Mouse (Mus musculus): ENCODE measurements around the gene Tspan4. TPM values are rescaled to one million over a fixed set of nuclear protein-coding genes. Genes with fewer than 3 reads are reported as not detected.

Tspan4 gene
- polyA plus RNA-seq, 1 experiment from 2014 or later, result 34.2 TPM

DNA sequence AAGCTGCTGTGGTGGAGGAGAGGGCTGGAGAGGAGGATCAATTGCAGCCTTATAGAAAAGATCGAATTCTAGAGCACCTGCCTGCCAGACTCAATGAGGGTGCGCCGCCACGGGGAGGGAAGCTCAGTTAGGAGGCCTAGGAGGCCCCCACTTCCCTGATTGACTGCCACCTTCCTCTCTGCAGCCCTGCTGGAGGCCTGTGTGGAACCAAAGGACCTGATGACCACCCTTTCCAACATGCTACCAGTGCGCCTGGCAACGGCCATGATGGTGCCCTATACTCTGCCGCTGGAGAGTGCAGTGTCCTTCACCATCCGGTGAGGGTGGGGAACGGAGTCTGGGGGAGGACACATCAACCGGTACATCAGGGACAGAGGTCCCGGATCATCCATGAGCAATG, 16.4 kb upstream of the Tspan4 start:
- H3K9me3 ChIP-seq, result no peaks in the 10 kb centered on the region
- peaks cover 40% of the 10 kb centered on the region for H3K4me1 ChIP-seq
- H3K27ac ChIP-seq (replicated peaks), result no peak overlapping the region
- H3K4me3 ChIP-seq, result no peak overlapping the region
- peaks cover 14% of the 10 kb centered on the region for H3K36me3 ChIP-seq (replicated peaks)
- 89% methylated on average over 11 of the region's 11 CpGs for WGBS
- peaks cover 75% of the 10 kb centered on the region for H3K27me3 ChIP-seq (replicated peaks; ENCODE audit: low read depth, poor library complexity, severe bottlenecking)
- DNase-seq (ENCODE audit: low spot score), result no peak

DNA sequence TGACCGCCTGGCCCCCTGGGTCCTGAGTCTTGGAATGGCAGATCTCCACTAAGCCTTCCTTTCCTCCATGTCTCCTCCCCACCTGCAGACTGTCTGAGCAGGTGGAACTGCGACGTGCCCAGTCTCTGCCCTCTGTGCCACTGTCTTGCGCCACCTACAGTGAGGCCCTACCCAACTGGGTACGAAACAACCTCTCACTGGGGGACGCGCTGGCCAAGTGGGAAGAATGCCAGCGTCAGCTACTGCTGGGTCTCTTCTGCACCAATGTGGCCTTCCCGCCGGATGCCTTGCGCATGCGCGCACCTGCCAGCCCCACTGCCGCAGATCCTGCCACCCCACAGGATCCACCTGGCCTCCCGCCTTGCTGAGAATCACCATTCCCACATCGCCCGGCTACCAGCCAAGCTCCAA, 15.7 kb upstream of the Tspan4 start:
- Histone ChIP-seq H3K4me3 (no peak overlapping the region), H3K27me3 (replicated peaks; ENCODE audit: low read depth, poor library complexity, severe bottlenecking) (peaks cover 82% of the 10 kb centered on the region), H3K4me1 (peaks cover 46% of the 10 kb centered on the region), H3K9me3 (no peaks in the 10 kb centered on the region), H3K36me3 (replicated peaks) (peaks cover 14% of the 10 kb centered on the region), H3K27ac (replicated peaks) (no peak overlapping the region)
- 88% methylated on average over 17 of the region's 17 CpGs for WGBS
- no peak for DNase-seq (ENCODE audit: low spot score)

DNA sequence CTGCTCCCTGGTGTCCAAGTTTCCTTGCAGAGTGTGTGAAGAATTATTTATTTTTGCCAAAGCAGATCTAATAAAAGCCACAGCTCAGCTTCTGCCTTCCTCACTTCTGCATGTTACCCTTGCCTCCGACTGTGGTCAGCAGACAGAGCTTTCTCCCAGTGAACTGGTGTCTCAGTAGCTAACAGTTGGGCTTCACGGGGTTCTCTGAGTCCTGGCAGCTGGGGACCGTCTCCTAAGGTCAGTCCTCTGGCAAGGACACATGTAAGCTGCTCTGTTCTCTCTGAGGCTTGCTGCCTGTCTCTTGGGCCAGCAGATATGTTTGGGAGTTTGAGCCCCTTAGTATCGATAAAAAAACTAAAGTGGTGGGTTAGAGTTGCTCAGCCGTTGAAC, 15.0 kb upstream of the Tspan4 start:
- H3K9me3 ChIP-seq, result no peaks in the 10 kb centered on the region
- WGBS, result 73% methylated on average over 5 of the region's 5 CpGs
- H3K4me3 ChIP-seq, result no peak overlapping the region
- peaks cover 89% of the 10 kb centered on the region for H3K27me3 ChIP-seq (replicated peaks; ENCODE audit: low read depth, poor library complexity, severe bottlenecking)
- no peak for DNase-seq (ENCODE audit: low spot score)
- H3K4me1 ChIP-seq, result peaks cover 46% of the 10 kb centered on the region
- H3K36me3 ChIP-seq (replicated peaks), result peaks cover 14% of the 10 kb centered on the region
- H3K27ac ChIP-seq (replicated peaks), result no peak overlapping the region

DNA sequence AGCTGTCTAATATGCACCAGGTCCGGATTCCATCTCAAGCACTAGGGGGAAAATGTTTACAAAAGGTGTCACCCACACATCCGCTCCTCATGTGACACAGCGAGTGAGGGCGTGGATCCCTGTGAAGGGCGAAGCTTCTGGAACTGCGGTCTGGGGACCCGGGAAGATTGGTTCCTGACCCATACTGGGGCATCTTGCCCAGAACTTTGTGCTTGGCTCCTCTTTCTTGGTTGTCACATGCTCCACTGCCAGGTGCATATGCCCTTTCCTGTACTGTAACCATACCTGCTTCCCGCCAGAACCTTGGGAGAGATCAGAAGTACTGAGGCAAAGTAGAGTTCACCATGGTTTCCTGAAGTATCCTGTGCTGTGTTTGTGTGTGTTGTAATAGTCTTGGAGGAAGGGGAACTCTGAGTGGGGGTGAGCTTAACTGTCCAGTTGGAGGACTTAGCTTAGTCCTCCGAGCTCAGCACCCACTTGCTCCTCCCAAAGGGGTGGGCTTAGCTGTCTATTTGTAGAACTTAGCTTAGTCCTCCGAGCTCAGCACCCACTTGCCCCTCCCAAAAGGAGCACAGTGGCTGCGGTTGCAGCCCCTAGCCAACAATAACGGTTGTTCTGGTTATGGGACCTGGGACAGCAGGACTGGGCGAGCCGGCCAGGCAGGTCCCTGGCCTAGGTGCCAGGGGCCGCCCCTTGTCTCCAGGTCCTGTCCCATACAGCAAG, 14.5 kb upstream of the Tspan4 start, which contains the start of gene Cracr2b:
TSS of gene Cracr2b (plus strand) at position 704 of the 723 bp plus-strand sequence.
- WGBS, result 71% methylated on average over 15 of the region's 15 CpGs
- H3K9me3 ChIP-seq, result no peaks in the 10 kb centered on the region

DNA sequence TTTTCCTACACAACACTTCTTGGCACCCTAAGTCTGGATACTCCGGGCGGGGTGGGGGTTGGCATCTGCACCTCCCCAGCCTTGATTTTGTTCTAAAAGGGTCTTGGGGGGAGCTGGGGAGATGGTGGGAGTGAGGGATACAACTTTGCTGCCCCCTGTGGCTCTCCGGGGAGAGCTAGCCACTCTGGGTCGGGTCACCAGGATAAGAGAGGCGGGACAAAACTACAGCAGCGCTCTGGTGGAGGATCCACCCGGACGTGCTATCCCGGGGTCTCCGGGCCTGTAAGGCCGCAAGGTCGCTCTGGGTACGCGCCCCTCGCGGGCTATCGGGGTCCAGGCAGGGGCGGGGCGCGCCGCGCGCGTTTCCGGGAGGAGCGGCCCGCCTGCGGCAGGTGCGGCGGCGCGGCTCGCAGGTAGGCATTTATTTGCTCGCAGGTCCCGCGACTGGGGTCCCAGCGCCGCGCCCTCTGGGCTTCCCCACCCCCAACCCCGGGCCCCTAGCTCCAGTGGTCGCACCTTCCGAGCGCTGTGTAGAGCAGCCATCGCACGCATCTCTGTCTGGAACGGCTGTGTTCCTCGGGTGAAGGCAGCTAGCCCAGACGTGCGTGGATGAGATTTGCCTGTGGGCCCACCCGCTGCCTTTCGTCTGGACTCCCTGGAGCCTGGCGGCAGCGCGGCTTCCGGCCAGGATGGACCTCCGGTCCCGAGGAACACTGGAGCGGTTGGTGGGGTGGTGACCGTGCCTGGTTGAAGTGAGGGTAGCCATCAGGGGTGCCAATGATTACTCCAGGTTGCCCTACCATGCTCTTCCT, 13.3 kb upstream of the Tspan4 start:
- peaks cover 99% of the 10 kb centered on the region for H3K27me3 ChIP-seq (replicated peaks; ENCODE audit: low read depth, poor library complexity, severe bottlenecking)
- peak overlapping the region; percentile 59 for H3K4me3 ChIP-seq
- WGBS, result 2% methylated on average over 59 of the region's 59 CpGs
- H3K27ac ChIP-seq (replicated peaks), result peak overlapping the region; percentile 72; the same call in 1 of the 2 replicates
- H3K36me3 ChIP-seq (replicated peaks), result peaks cover 14% of the 10 kb centered on the region
- H3K4me1 ChIP-seq, result peaks cover 44% of the 10 kb centered on the region
- DNase-seq (ENCODE audit: low spot score), result peak; percentile 56
- H3K9me3 ChIP-seq, result no peaks in the 10 kb centered on the region

More for the DNA sequence above, 14.5 kb upstream of the Tspan4 start, which contains the start of gene Cracr2b:
- peak within 1 kb of the TSS; percentile 72; the same call in 1 of the 2 replicates for H3K27ac ChIP-seq (replicated peaks)
- peak within 1 kb of the TSS; percentile 59 for H3K4me3 ChIP-seq
- peaks cover 14% of the 10 kb centered on the region for H3K36me3 ChIP-seq (replicated peaks)
- peaks cover 94% of the 10 kb centered on the region for H3K27me3 ChIP-seq (replicated peaks; ENCODE audit: low read depth, poor library complexity, severe bottlenecking)
- peaks cover 46% of the 10 kb centered on the region for H3K4me1 ChIP-seq
- no peak for DNase-seq (ENCODE audit: low spot score)

DNA sequence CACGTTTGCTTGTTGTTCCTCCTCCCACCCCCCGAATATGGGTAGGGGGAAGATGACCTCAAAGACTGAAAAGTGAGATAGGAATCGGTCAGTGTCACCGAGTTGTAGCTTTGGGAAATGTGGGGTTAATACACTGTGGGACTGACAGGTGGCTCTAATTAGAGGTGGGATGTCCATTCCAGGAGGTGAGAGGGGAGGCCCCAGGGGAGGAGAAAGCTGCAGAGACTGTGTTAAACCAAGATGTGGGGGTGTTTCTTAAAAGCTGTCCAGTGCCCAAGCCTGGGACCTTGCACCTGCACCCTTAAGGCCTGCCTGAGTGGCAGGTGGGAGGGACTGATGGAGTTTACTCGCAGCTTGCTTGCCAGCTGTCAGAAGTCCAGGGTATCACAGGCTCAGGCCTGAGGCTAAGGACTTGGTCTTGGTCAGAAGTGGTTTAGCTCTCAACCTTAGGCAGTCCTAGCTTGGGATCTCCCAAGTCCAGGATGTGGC, 12.7 kb upstream of the Tspan4 start:
- peaks cover 50% of the 10 kb centered on the region for H3K4me1 ChIP-seq
- peak; percentile 51 for DNase-seq (ENCODE audit: low spot score)
- WGBS, result 10% methylated on average over 5 of the region's 5 CpGs
- H3K27ac ChIP-seq (replicated peaks), result no peak overlapping the region
- peaks cover 14% of the 10 kb centered on the region for H3K36me3 ChIP-seq (replicated peaks)
- H3K4me3 ChIP-seq, result peak overlapping the region; percentile 59
- peaks cover 96% of the 10 kb centered on the region for H3K27me3 ChIP-seq (replicated peaks; ENCODE audit: low read depth, poor library complexity, severe bottlenecking)
- no peaks in the 10 kb centered on the region for H3K9me3 ChIP-seq

DNA sequence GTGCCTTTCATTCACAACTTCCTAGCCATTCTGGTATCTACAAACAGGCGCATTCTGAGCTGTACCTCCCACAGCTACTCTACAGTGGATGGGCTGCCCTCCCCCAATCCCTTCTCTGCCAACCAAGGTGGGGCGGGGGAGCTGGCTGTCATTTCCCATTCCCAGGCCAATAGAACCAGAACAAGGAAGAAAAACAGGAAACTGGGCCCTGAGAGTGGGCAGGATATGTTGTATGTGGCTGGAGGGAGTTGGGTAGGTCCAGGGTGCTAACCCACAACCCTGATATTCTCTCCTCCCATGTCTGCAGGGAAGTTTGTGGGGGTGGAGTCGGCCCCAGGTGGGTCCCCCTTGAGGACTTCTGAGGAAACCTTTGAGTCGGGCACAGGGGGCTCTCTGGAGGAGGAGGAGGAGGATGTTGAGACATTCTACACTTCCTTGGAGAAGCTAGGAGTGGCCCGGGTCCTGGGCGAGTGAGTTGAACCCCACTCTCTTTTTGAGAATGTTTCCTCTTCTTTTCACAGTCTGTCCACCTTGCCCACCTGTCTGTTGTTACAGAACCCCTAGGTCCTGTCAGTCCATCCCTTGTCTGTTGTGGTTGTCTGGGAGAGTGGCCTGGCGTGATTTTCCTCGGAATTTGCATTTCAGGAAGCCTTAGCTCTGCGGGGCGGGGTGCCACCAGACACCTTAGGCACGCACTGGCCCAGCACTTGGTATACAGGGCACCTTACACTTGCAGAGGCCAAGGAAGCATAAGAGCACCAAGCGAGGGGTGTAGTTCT, 11.0 kb upstream of the Tspan4 start:
- Histone ChIP-seq H3K27me3 (replicated peaks; ENCODE audit: low read depth, poor library complexity, severe bottlenecking) (peaks cover 81% of the 10 kb centered on the region), H3K4me1 (peaks cover 67% of the 10 kb centered on the region), H3K36me3 (replicated peaks) (peaks cover 8% of the 10 kb centered on the region), H3K27ac (replicated peaks) (no peak overlapping the region), H3K9me3 (no peaks in the 10 kb centered on the region), H3K4me3 (peak overlapping the region; percentile 48)
- no peak for DNase-seq (ENCODE audit: low spot score)
- 19% methylated on average over 12 of the region's 12 CpGs for WGBS

DNA sequence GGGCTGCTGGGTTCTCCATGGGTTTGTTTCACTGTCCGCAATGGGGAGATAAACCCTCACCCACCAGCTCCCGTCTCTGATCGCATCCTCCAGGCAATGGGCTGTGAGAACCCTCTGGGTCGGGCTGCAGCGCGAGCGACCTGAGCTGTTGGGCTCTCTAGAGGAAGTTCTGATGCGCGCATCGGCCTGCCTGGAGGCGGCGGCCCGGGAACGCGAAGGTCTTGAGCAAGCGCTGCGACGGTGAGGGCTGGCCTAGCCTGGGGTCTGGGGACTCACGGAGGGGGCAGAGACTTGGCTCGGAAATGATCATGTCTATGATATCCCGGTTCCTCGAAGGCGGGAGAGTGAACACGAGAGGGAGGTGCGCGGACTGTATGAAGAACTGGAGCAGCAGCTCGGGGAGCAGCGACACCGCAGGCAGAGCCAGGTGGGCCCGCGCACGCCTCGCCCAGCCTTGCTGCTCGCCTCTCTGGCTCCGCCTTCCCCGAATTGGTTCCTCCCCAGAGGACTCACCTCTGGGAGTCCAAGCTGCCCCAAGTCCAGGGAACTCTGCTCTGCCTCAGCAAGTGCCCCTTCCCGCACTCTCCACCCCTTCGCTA, 10.3 kb upstream of the Tspan4 start:
- H3K4me3 ChIP-seq, result peak overlapping the region; percentile 48
- H3K27ac ChIP-seq (replicated peaks), result peak overlapping the region; percentile 21; the same call in 1 of the 2 replicates
- peaks cover 8% of the 10 kb centered on the region for H3K36me3 ChIP-seq (replicated peaks)
- 2% methylated on average over 38 of the region's 38 CpGs for WGBS
- H3K27me3 ChIP-seq (replicated peaks; ENCODE audit: low read depth, poor library complexity, severe bottlenecking), result peaks cover 74% of the 10 kb centered on the region
- peaks cover 73% of the 10 kb centered on the region for H3K4me1 ChIP-seq
- peak; percentile 52 for DNase-seq (ENCODE audit: low spot score)
- no peaks in the 10 kb centered on the region for H3K9me3 ChIP-seq

DNA sequence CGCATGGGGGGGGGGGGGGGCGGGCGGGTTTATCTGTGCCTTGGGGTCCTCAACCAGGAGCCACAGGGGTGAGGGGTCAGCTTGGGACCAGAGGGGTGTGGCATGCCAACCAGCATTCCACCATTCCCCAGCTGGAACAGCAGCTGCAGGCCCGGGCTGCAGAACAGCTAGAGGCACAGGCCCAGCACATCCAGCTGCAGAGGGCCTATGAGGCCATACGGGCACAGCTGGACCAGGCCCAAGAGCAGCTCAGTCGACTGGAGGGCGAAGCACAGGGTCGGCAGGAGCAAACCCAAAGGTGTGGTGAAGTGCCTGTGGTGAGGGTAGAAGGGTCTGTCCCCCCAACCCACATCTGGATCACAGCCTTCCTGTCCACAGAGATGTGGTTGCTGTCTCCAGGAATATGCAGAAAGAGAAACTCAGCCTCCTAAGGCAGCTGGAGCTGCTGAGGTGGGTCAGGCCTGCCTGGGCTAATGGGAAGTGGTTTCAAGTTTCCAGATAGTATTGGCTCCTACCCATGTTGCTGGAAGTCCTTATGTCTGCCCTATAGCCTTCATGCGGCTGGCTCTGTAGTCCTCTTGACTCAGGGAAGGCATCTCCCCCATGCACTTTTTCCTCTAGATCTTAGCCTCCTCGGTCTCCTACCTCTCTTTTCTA, 9.5 kb upstream of the Tspan4 start:
- Histone ChIP-seq H3K27me3 (replicated peaks; ENCODE audit: low read depth, poor library complexity, severe bottlenecking) (peaks cover 66% of the 10 kb centered on the region), H3K4me1 (peaks cover 77% of the 10 kb centered on the region), H3K9me3 (no peaks in the 10 kb centered on the region), H3K4me3 (peak overlapping the region; percentile 48), H3K36me3 (replicated peaks) (peaks cover 16% of the 10 kb centered on the region), H3K27ac (replicated peaks) (no peak overlapping the region; the same call in 1 of the 2 replicates)
- peak; percentile 42 for DNase-seq (ENCODE audit: low spot score)
- WGBS, result 30% methylated on average over 10 of the region's 10 CpGs

DNA sequence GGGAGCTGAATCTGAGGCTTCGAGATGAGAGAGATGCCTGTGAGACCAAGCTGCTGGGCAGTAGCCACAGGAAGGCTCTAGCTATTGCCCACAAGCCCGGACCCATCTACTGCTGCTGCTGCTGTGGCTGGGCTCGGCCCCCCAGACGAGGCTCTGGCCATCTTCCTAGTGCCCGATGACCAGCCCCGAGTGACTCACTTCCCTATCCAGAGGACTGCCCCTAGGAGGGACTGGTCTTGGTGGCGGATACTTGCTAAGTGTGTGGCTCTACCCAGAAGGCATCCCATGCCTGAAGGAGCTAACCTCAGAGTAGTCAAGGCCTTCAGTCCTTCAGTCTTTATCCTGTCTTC, 9.0 kb upstream of the Tspan4 start:
- peaks cover 61% of the 10 kb centered on the region for H3K27me3 ChIP-seq (replicated peaks; ENCODE audit: low read depth, poor library complexity, severe bottlenecking)
- 0 out of 2 replicates have a peak overlapping the region, but pooled peaks have one; percentile 48 for H3K4me3 ChIP-seq
- H3K36me3 ChIP-seq (replicated peaks), result peaks cover 21% of the 10 kb centered on the region
- H3K9me3 ChIP-seq, result no peaks in the 10 kb centered on the region
- no peak for DNase-seq (ENCODE audit: low spot score)
- peaks cover 77% of the 10 kb centered on the region for H3K4me1 ChIP-seq
- 74% methylated on average over 7 of the region's 7 CpGs for WGBS
- H3K27ac ChIP-seq (replicated peaks), result no peak overlapping the region

DNA sequence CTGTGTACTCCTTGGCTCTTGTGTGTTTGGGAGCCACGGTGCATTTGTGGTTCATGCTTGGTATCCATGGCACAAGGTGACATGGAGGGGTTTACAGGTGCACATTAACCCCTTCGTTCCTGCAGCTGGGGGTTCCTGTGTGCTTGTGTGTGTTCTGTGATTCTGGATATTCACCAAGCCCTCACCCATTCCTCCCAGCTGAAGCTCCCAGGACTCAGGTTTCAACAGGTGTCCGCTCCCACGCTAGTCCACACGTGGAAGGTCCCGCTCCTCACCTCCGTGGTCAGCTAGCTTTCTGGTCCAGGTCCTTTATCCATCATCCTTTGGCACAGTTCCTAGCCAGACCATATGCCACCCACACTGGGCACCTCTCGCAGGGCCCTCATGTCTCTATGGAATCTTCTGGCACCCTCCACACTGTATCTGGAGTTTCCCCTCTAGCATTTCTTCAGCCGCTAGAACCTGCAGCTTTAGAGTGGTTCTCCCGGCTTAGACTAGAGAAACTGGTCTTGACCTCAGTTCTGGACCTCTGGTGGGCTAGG, 8.4 kb upstream of the Tspan4 start:
- WGBS, result 59% methylated on average over 10 of the region's 10 CpGs
- H3K27me3 ChIP-seq (replicated peaks; ENCODE audit: low read depth, poor library complexity, severe bottlenecking), result peaks cover 54% of the 10 kb centered on the region
- peak overlapping the region; percentile 92 for H3K27ac ChIP-seq (replicated peaks)

More for the DNA sequence above, 8.4 kb upstream of the Tspan4 start:
- Histone ChIP-seq H3K36me3 (replicated peaks) (peaks cover 28% of the 10 kb centered on the region), H3K4me3 (peak overlapping the region; percentile 76), H3K9me3 (no peaks in the 10 kb centered on the region), H3K4me1 (peaks cover 74% of the 10 kb centered on the region)
- DNase-seq (ENCODE audit: low spot score), result no peak
